Mouse (Mus musculus) midbrain, postnatal 0 days (tissue): Measurements from ENCODE around the gene Htra3. TPM values are rescaled to one million over a fixed set of nuclear protein-coding genes. Genes with fewer than 3 reads are reported as not detected.

ENCODE experiments used
- ATAC-seq: fragments of 200-750 bp; cut with Nextera tagmentation; 2 replicates; pipeline ENCODE4 v1.8.0; 2017; ENCODE audit warnings: moderate number of reproducible peaks, mild to moderate bottlenecking, moderate TSS enrichment, moderate library complexity; ENCODE audit not compliant: low FRiP score
- DNase-seq: peaks from one replicate; pipeline ENCODE4 v3.0.0-alpha.2; 2015; ENCODE audit warnings: low spot score
- H3K27ac ChIP-seq: fragments of 300-500 bp; sonication (generic); 2 replicates; pipeline ENCODE4 v1.5.1; 2014; ENCODE audit warnings: low read depth, mild to moderate bottlenecking, low read length, mixed read lengths
- H3K27me3 ChIP-seq: fragments of 300-500 bp; sonication (generic); 2 replicates; pipeline ENCODE4 v1.6.1; 2014; ENCODE audit warnings: low read length, control low read depth, mixed read lengths; ENCODE audit not compliant: insufficient read depth
- H3K36me3 ChIP-seq: fragments of 300-500 bp; sonication (generic); 2 replicates; pipeline ENCODE4 v1.6.1; 2014; ENCODE audit warnings: low read length, control low read depth, mixed read lengths; ENCODE audit not compliant: insufficient read depth
- H3K4me1 ChIP-seq: fragments of 300-500 bp; sonication (generic); 2 replicates; pipeline ENCODE4 v1.6.1; 2014; ENCODE audit warnings: mild to moderate bottlenecking, control low read depth, antibody characterized with exemption, low read length, mixed read lengths; ENCODE audit not compliant: insufficient read depth
- H3K4me2 ChIP-seq: fragments of 300-500 bp; sonication (generic); 2 replicates; pipeline ENCODE4 v1.6.1; 2014; ENCODE audit warnings: low read depth, mild to moderate bottlenecking, low read length, mixed read lengths; ENCODE audit not compliant: poor library complexity, severe bottlenecking
- H3K4me3 ChIP-seq: fragments of 300-500 bp; sonication (generic); 2 replicates; pipeline ENCODE4 v1.5.1; 2014; ENCODE audit warnings: low read depth, mild to moderate bottlenecking, low read length, moderate library complexity
- H3K9ac ChIP-seq: fragments of 300-500 bp; sonication (generic); replicated peaks from 2 replicates; pipeline ENCODE4 v1.6.1; 2014; ENCODE audit warnings: mild to moderate bottlenecking, low read length, moderate library complexity, mixed read lengths; ENCODE audit not compliant: poor library complexity, severe bottlenecking
- H3K9me3 ChIP-seq: fragments of 300-500 bp; sonication (generic); 2 replicates; pipeline ENCODE4 v1.6.1; 2016; ENCODE audit warnings: low read length, control low read depth
- CTCF ChIP-seq: IDR thresholded peaks from 2 replicates; pipeline ENCODE4 v1.5.1; 2016; ENCODE audit warnings: antibody characterized with exemption, mild to moderate bottlenecking
- WGBS: fragments of 180-500 bp; shearing (Covaris S2); extraction: QIAGEN DNeasy Blood & Tissue Kit; methylation state at CpG from one replicate; pipeline ENCODE4 v1.1.7; 2014; 5-methylcytosine and 5-hydroxymethylcytosine counted together
- polyA plus RNA-seq: library from polyadenylated mRNA; unstranded; fragments of >200 nt; fragmentation: Nextera tagmentation; extraction: Ambion mirVana; gene quantifications from 2 replicates; pipeline ENCODE4 v1.2.1, GENCODE M21; 2015
- total RNA-seq: library from RNA; depleted of rRNA; stranded (reverse); fragments of >200 nt; gene quantifications from 2 replicates; pipeline ENCODE4 v1.2.3, GENCODE M21; 2014

Htra3 gene
- total and polyA plus RNA-seq, 2 experiments from 2014 or later, result 19.9 to 20.9 TPM

DNA sequence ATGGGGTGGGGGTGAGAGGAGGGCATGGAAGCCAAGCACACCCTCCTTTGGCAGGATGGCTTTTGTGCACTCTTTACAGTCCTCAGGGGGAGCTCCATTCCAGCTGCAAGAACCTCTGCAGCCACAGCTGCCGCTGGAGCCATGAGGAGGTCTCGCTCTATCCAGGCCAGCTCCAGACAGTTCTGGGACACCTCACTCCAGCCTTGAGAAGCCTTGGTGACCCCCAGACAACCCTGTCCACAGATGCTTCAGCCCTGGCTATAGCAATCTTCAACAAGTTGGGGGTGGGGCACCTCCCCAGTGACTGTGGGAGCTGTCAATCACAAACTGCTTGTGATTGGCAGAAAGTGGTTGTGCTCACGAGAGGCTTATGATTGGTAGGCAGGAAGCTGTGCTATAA is 20.1 kb downstream of the Htra3 start:
- ATAC-seq, result no peak

DNA sequence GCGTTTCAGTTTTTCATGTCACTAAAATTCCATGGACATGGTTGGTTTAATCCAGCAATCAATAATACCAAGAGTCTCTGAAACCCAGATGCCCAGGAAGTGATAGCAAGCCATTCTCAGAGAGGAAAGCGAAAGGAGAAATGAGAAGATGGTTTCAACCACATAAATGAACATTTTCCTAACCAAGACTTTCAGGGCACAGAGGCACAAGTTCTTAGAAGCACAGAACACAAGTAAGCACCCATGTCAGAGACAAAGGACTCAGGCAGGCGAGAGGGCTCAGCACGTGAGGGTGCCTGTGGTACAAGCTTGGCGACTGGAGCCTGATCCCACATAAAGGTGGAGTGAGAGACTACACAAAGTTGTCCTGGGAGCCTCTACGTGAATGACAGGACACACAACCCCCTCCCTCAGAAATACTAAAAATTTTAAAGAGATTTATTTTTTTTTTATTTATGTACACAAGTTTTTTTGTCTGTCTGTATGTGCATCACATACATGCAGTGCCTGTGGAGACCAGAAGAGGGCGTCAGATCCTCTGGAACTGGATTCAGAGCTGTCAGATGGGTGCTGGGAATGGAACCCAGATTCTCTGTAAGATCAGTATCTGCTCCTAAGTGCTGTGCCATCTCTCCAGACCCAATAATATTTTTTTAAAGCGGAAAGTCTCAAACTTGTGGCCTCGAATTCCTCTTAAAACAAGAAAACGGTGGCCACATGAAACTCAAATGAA is 23.7 kb downstream of the Htra3 start:
- Histone ChIP-seq H3K9ac (no peak overlapping the region), H3K4me3 (no peak overlapping the region), H3K4me2 (no peak overlapping the region), H3K4me1 (no peaks in the 10 kb centered on the region), H3K27ac (no peak overlapping the region), H3K9me3 (no peaks in the 10 kb centered on the region), H3K27me3 (no peaks in the 10 kb centered on the region), H3K36me3 (no peaks in the 10 kb centered on the region)
- ATAC-seq (no peak), DNase-seq (no peak)
- 87% methylated on average over 10 of the region's 10 CpGs for WGBS
- no peak for TF ChIP-seq CTCF

More for the DNA sequence above, 20.1 kb downstream of the Htra3 start:
- no peak overlapping the region for H3K4me3 ChIP-seq
- H3K27me3 ChIP-seq, result no peaks in the 10 kb centered on the region
- H3K36me3 ChIP-seq, result no peaks in the 10 kb centered on the region
- no peak overlapping the region for H3K27ac ChIP-seq
- no peak overlapping the region for H3K9ac ChIP-seq
- TF ChIP-seq CTCF, result no peak
- no peaks in the 10 kb centered on the region for H3K4me1 ChIP-seq
- H3K9me3 ChIP-seq, result no peaks in the 10 kb centered on the region
- no peak overlapping the region for H3K4me2 ChIP-seq
- WGBS, result 67% methylated on average over 3 of the region's 3 CpGs
- no peak for DNase-seq

- no peak overlapping the region for H3K4me2 ChIP-seq
- no peaks in the 10 kb centered on the region for H3K36me3 ChIP-seq
- H3K27me3 ChIP-seq, result no peaks in the 10 kb centered on the region
- ATAC-seq (no peak), DNase-seq (no peak)
- H3K9ac ChIP-seq, result no peak overlapping the region
- WGBS, result 82% methylated on average over 9 of the region's 9 CpGs
- no peak overlapping the region for H3K27ac ChIP-seq
- H3K4me1 ChIP-seq, result no peaks in the 10 kb centered on the region
- no peak overlapping the region for H3K4me3 ChIP-seq
- no peak for TF ChIP-seq CTCF
- no peaks in the 10 kb centered on the region for H3K9me3 ChIP-seq
Observed at GRCm38 (mm10) chr5:35653743-35654395, 25.7 kb downstream of the Htra3 start.

DNA sequence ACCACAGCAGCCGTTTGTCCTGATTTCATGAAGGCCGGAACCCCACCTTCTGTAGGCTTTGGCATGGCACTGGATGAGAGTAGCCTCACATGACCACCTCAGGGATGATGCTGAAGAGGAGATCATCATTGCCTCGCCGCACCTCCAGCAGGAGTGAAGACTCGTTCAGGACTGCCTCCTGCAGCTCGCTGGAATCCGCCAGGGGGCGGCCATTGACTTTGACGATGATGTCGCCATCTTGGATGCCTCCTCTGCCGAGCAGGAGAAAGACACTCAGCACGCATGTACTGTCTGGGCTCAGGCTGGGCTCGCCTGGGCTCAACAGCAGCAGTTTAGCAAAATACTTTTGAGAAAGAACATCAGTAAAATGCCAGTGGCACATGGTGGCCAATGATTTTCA is 26.7 kb downstream of the Htra3 start:
- 86% methylated on average over 13 of the region's 13 CpGs for WGBS
- no peaks in the 10 kb centered on the region for H3K4me1 ChIP-seq
- ATAC-seq, result no peak

GRCm38 (mm10) chr5:35652319-35652718 is 27.3 kb downstream of the Htra3 start:
- Histone ChIP-seq H3K36me3 (no peaks in the 10 kb centered on the region), H3K9ac (no peak overlapping the region), H3K4me1 (no peaks in the 10 kb centered on the region), H3K27ac (no peak overlapping the region), H3K4me2 (no peak overlapping the region), H3K4me3 (no peak overlapping the region), H3K9me3 (no peaks in the 10 kb centered on the region), H3K27me3 (no peaks in the 10 kb centered on the region)
- DNase-seq (no peak), ATAC-seq (no peak)
- WGBS, result 84% methylated on average over 3 of the region's 3 CpGs
- TF ChIP-seq CTCF, result no peak

More for the DNA sequence above, 26.7 kb downstream of the Htra3 start:
- H3K27me3 ChIP-seq, result no peaks in the 10 kb centered on the region
- H3K4me2 ChIP-seq, result no peak overlapping the region
- no peaks in the 10 kb centered on the region for H3K36me3 ChIP-seq
- TF ChIP-seq CTCF, result no peak
- no peak overlapping the region for H3K9ac ChIP-seq
- H3K27ac ChIP-seq, result no peak overlapping the region
- no peaks in the 10 kb centered on the region for H3K9me3 ChIP-seq
- H3K4me3 ChIP-seq, result no peak overlapping the region
- DNase-seq, result no peak

GRCm38 (mm10) chr5:35648230-35648629 is 31.4 kb downstream of the Htra3 start:
- Histone ChIP-seq H3K9me3 (no peaks in the 10 kb centered on the region), H3K36me3 (no peaks in the 10 kb centered on the region), H3K4me3 (no peak overlapping the region), H3K27ac (no peak overlapping the region), H3K9ac (no peak overlapping the region), H3K27me3 (no peaks in the 10 kb centered on the region), H3K4me2 (no peak overlapping the region), H3K4me1 (no peaks in the 10 kb centered on the region)
- no peak for TF ChIP-seq CTCF
- ATAC-seq (no peak), DNase-seq (no peak)
- 58% methylated on average over 2 of the region's 2 CpGs for WGBS
